Mouse (Mus musculus) heart, adult 9 months (tissue): ENCODE measurements around the gene Nav1.

ENCODE experiments used
- DNase-seq, 2 experiments: peaks; one replicate each; pipeline ENCODE4 v3.0.0; 2022; ENCODE audit warnings: low spot score in 2 of 2

Nav1 gene

GRCm38 (mm10) chr1:135448940-135449339, 158.2 kb downstream of the Nav1 start:
- DNase-seq: no peak

DNA sequence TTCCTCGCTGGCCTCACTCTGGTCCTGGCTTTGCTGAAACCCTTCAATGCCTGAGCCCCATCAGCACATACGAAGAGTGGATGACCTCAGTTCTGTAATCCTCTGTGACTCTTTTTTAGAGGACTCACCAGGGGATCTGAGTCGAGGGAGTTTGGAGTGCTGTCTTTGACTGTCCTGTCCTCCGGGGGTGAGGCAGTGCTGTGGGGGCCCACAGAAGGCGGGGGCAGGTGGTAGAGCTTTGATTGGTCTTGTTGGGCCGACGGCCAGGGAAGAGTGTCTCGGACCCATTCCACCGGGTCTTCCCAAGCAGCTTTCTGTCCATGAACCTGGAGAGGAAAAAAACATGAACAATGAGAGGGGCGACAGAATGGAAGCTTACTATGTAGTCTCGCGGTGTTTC, 163.6 kb downstream of the Nav1 start:
- no peak for DNase-seq

- no peak for DNase-seq
Observed at GRCm38 (mm10) chr1:135441861-135442260, 165.2 kb downstream of the Nav1 start.

DNA sequence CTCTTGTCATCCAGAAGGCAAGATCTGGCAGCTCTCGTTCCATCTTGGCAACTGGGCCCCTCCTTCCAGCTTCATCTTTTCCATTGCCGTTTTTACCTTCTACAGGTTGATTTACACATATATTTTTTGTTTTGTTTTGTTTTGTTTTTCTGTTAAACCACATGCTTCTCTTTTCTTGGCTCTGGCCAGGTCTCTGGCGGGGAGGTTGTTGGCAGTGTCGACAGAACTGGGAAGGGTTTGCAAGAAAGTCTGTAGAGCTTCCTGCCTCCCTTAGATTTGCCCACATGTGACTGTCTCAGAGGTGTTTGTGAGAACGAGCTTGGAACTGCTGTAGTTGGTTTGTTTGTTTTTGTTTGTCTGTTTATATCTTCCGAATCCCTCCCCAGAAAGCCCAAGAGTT, 166.1 kb downstream of the Nav1 start:
- no peak for DNase-seq

DNA sequence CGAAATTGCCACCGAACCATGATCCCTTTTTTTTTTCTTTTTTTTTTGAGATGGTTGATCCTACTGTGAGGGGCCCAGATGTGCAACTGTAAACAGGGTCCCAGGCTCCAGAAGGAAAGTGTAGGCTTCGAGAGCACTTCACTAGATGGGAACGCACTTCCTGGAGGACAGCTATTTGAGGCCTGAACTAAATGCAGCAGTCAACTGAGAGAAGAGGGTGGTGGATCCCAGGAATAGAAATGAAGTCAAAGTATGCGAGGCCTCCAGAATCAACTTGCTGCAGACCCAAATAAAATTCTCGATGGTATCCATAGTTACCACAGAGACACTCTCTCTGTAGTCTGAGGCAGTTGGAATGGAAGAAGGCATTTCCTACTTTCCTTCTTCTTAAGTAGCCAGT, 168.3 kb downstream of the Nav1 start:
- no peak for DNase-seq

- DNase-seq: peak; percentile 29 to 57
Observed at GRCm38 (mm10) chr1:135435823-135436222, 171.3 kb downstream of the Nav1 start.

- DNase-seq: no peak
Observed at GRCm38 (mm10) chr1:135430669-135431017, 176.5 kb downstream of the Nav1 start.

GRCm38 (mm10) chr1:135429901-135430668, 177.0 kb downstream of the Nav1 start, which contains the start of gene Ipo9:
Gene Ipo9, minus strand, starts transcription at chr1:135430499.
- DNase-seq: peak; percentile 90

DNA sequence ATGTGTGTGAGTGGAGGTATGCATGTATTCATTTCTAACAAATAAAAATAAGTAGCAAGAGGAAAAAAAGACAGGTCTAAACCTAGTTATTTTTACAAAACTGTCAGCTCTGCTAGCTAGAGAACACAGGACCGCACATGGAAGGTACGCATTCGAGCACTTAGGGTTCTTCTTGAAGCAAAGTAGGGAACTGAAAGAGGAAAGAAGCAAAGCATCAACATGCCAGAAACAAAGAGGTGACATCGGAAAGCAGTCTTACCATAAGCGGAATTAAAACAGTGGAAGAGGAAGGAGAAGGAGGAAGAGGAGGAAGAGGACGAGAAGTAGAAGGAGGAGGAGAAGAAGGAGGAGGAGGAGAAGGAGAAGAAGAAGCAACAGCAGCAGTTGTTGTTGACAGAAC, 179.7 kb downstream of the Nav1 start:
- DNase-seq: no peak

GRCm38 (mm10) chr1:135426645-135427044, 180.4 kb downstream of the Nav1 start:
- no peak for DNase-seq

GRCm38 (mm10) chr1:135422772-135423171, 184.3 kb downstream of the Nav1 start:
- no peak for DNase-seq

GRCm38 (mm10) chr1:135413996-135414395, 193.1 kb downstream of the Nav1 start:
- DNase-seq: peak; percentile 39 to 64

- no peak for DNase-seq
Observed at GRCm38 (mm10) chr1:135412130-135412529, 195.0 kb downstream of the Nav1 start.

DNA sequence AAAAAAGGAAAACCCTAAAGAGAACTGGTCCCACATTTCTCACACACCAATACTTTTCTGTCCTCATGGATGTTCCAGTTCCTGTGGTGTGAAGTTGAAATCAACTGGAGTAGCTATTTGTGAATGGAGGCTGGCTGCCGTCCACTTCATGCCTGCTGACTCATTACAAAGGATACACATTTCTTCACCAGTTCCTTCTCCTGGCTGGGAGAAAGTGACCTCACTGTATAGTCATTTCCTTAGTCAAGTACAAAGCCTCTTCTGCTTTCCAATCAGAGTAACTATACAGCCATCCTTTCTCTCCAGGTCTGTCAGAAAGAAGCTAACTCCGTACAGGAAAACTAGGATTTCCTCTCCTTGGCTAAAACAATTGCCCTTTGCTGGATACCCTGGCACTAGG, 196.1 kb downstream of the Nav1 start:
- DNase-seq: peak; percentile 87 to 88

GRCm38 (mm10) chr1:135408973-135409372, 198.1 kb downstream of the Nav1 start:
- no peak for DNase-seq

DNA sequence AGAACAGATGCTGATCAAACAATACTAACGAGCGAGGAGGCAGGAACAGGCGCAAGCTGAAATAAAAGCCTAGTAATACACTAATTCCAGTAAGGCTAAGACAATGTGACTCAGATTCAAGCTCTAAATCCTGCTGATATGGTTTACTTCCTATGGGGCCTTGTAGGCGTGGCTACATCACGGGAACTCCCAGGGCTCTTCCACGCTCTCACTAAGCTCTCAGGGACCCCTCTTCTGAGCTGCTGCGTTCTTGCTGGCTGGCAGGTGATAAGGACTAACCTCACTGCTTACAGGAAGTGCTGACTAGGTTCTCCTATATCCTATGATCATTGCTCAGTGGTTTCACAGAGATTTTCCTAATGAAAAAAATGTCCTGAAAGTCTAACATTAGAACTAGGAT, 201.7 kb downstream of the Nav1 start:
- no peak for DNase-seq

DNA sequence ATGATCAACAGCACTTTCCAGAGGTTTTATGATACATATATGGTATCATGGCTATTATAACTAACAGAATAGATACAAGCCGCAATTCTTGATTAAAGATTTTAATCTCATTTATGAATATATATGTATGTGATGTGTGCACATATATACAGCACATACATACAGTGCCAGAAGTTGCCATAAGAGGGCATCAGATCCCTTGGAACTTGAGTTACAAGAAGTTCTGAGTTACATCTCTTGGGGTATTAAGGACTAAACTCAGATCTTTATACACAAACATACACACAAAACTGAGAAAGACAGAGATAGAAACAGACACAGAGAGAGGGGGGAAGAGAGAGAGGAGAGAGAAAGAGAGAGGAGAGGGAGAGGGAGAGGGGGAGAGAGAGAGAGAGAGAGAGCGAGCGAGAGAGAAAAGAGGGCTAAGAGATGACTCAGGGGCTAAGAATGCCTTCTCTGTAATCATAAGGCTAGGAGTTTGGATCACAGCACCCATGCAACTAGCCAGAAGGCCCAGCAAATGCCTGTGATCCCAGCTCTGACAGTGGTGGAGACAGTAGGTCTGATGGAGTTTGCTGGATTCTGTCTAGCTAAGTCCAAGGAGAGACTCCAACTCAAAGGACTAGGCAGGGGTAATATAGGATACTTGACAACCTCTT, 205.5 kb downstream of the Nav1 start:
- no peak for DNase-seq

DNA sequence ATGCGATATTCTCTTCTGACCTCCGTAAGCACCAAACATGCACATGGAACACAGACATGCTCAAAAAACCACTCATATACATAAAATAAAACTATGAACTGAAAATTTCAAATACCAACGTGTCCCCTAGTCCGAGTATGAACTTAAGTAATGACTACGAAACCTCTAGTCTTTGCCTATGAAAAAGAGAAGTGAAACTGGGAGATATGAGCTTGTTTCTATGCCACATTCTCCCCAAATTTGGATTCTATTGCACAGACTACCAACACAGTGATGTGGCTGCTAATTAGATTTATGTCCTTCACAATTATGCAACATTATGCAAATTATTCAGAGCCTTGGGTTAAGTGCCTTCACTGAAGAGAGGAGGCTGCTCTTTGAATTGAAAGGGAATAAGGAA, 207.6 kb downstream of the Nav1 start:
- no peak for DNase-seq

DNA sequence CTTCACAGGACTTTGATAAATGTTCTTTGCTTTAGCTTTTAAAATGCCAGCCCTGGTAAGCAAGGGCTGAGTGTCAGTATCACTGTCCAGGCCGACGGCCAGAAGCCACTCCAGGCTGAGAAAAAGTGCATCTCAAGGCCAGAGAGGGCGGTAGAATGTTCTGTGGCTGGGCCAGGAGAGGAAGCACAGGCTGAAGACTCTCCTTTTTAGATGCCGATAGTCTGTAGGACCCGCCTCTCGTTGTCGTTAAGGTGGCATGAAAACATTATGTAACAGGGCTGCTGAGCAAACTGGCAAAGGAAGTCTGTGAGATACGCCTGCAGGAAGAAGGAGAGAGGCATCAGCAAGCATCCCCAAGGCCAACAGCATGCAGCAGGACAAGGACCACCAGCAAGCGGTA, 221.9 kb downstream of the Nav1 start:
- DNase-seq: no peak
